Mouse (Mus musculus): Measurements from ENCODE around the gene Tamm41. TPM values are rescaled to one million over a fixed set of nuclear protein-coding genes. Genes with fewer than 3 reads are reported as not detected.
A peak's percentile ranks its signal among the peaks of the same experiment; 100 is the strongest.

Tamm41 gene
- total RNA-seq (2014; rRNA removed) (4.3 and 4.8 TPM in 2 replicates), polyA plus RNA-seq (2012; rRNA removed) (7.9 and 8.0 TPM in 2 replicates)

GRCm38 (mm10) chr6:115037103-115038094 lies at the start of gene Tamm41:
Tamm41 (minus strand) TSS chr6:115037876.
- TF ChIP-seq CTCF (IDR thresholded peaks at IDR 0.05; ENCODE audit: low read depth, low read length): peak; percentile 95
- TF ChIP-seq POLR2A (IDR thresholded peaks at IDR 0.05; ENCODE audit: extremely low read depth, insufficient read depth, low read length): peak; percentile 37; the same call in 1 of the 2 replicates
- 1% methylated on average over 57 of the region's 57 CpGs for WGBS
- 0 out of 2 replicates have a peak, but pooled peaks cover 3% of the 10 kb centered on the region for H3K36me3 ChIP-seq (ENCODE audit: control insufficient read depth, insufficient read depth, low read length)
- peak within 1 kb of the TSS; percentile 95 for H3K9ac ChIP-seq (ENCODE audit: low read depth, low read length)
- H3K4me1 ChIP-seq (ENCODE audit: control insufficient read depth, insufficient read depth, low read length): peaks cover 3% of the 10 kb centered on the region; the same call in 1 of the 2 replicates
- H3K27ac ChIP-seq (replicated peaks; ENCODE audit: insufficient read depth, low read depth, low read length): no peak within 1 kb of the TSS
- DNase-seq (ENCODE audit: extremely low read depth, low read depth, low spot score): peak; percentile 57
- H3K4me3 ChIP-seq (ENCODE audit: insufficient read depth, low read depth, low read length): peak within 1 kb of the TSS; percentile 96
- no peaks in the 10 kb centered on the region for H3K79me2 ChIP-seq (ENCODE audit: control insufficient read depth, insufficient read depth, low read length)
- no peaks in the 10 kb centered on the region for H3K27me3 ChIP-seq (ENCODE audit: control insufficient read depth, insufficient read depth, low read length)

- Histone ChIP-seq H3K27me3 (ENCODE audit: control insufficient read depth, insufficient read depth, low read length) (no peaks in the 10 kb centered on the region; the same call in 1 of the 2 replicates), H3K27ac (replicated peaks; ENCODE audit: insufficient read depth, low read depth, low read length) (no peak overlapping the region), H3K9ac (ENCODE audit: low read depth, low read length) (no peak overlapping the region), H3K79me2 (ENCODE audit: control insufficient read depth, insufficient read depth, low read length) (no peaks in the 10 kb centered on the region), H3K4me3 (ENCODE audit: insufficient read depth, low read depth, low read length) (no peak overlapping the region), H3K36me3 (ENCODE audit: control insufficient read depth, insufficient read depth, low read length) (no peaks in the 10 kb centered on the region), H3K4me1 (ENCODE audit: control insufficient read depth, insufficient read depth, low read length) (no peaks in the 10 kb centered on the region)
- no peak for DNase-seq (ENCODE audit: extremely low read depth, low read depth, low spot score)
- WGBS: 63% methylated on average over 9 of the region's 9 CpGs
- no peak for TF ChIP-seq POLR2A (IDR thresholded peaks at IDR 0.05; ENCODE audit: extremely low read depth, insufficient read depth, low read length)
- no peak for TF ChIP-seq CTCF (IDR thresholded peaks at IDR 0.05; ENCODE audit: low read depth, low read length)
These were observed 47.7 kb upstream of the Tamm41 start for GRCm38 (mm10) chr6:115085274-115085841.

GRCm38 (mm10) chr6:115076781-115077575 lies 39.3 kb upstream of the Tamm41 start:
- Histone ChIP-seq H3K4me1 (ENCODE audit: control insufficient read depth, insufficient read depth, low read length) (no peaks in the 10 kb centered on the region), H3K9ac (ENCODE audit: low read depth, low read length) (no peak overlapping the region), H3K79me2 (ENCODE audit: control insufficient read depth, insufficient read depth, low read length) (no peaks in the 10 kb centered on the region), H3K27ac (replicated peaks; ENCODE audit: insufficient read depth, low read depth, low read length) (no peak overlapping the region), H3K27me3 (ENCODE audit: control insufficient read depth, insufficient read depth, low read length) (no peaks in the 10 kb centered on the region; the same call in 1 of the 2 replicates), H3K4me3 (ENCODE audit: insufficient read depth, low read depth, low read length) (no peak overlapping the region), H3K36me3 (ENCODE audit: control insufficient read depth, insufficient read depth, low read length) (no peaks in the 10 kb centered on the region)
- TF ChIP-seq POLR2A (IDR thresholded peaks at IDR 0.05; ENCODE audit: extremely low read depth, insufficient read depth, low read length) (no peak), CTCF (IDR thresholded peaks at IDR 0.05; ENCODE audit: low read depth, low read length) (no peak)
- WGBS: 36% methylated on average over 9 of the region's 9 CpGs
- no peak for DNase-seq (ENCODE audit: extremely low read depth, low read depth, low spot score)

GRCm38 (mm10) chr6:115072024-115072423 lies 34.3 kb upstream of the Tamm41 start:
- Histone ChIP-seq H3K27me3 (ENCODE audit: control insufficient read depth, insufficient read depth, low read length) (no peaks in the 10 kb centered on the region), H3K36me3 (ENCODE audit: control insufficient read depth, insufficient read depth, low read length) (no peaks in the 10 kb centered on the region), H3K27ac (replicated peaks; ENCODE audit: insufficient read depth, low read depth, low read length) (no peak overlapping the region), H3K9ac (ENCODE audit: low read depth, low read length) (no peak overlapping the region), H3K4me1 (ENCODE audit: control insufficient read depth, insufficient read depth, low read length) (no peaks in the 10 kb centered on the region), H3K4me3 (ENCODE audit: insufficient read depth, low read depth, low read length) (no peak overlapping the region), H3K79me2 (ENCODE audit: control insufficient read depth, insufficient read depth, low read length) (no peaks in the 10 kb centered on the region)
- TF ChIP-seq POLR2A (IDR thresholded peaks at IDR 0.05; ENCODE audit: extremely low read depth, insufficient read depth, low read length): no peak
- no peak for TF ChIP-seq CTCF (IDR thresholded peaks at IDR 0.05; ENCODE audit: low read depth, low read length)
- no peak for DNase-seq (ENCODE audit: extremely low read depth, low read depth, low spot score)
- 67% methylated on average over 2 of the region's 2 CpGs for WGBS

- no peak overlapping the region for H3K9ac ChIP-seq (ENCODE audit: low read depth, low read length)
- H3K27me3 ChIP-seq (ENCODE audit: control insufficient read depth, insufficient read depth, low read length): no peaks in the 10 kb centered on the region
- TF ChIP-seq CTCF (IDR thresholded peaks at IDR 0.05; ENCODE audit: low read depth, low read length): peak; percentile 81
- TF ChIP-seq POLR2A (IDR thresholded peaks at IDR 0.05; ENCODE audit: extremely low read depth, insufficient read depth, low read length): no peak
- no peaks in the 10 kb centered on the region for H3K4me1 ChIP-seq (ENCODE audit: control insufficient read depth, insufficient read depth, low read length)
- DNase-seq (ENCODE audit: extremely low read depth, low read depth, low spot score): peak; percentile 8
- no peaks in the 10 kb centered on the region for H3K79me2 ChIP-seq (ENCODE audit: control insufficient read depth, insufficient read depth, low read length)
- WGBS: 49% methylated on average over 13 of the region's 13 CpGs
- no peaks in the 10 kb centered on the region for H3K36me3 ChIP-seq (ENCODE audit: control insufficient read depth, insufficient read depth, low read length)
- no peak overlapping the region for H3K4me3 ChIP-seq (ENCODE audit: insufficient read depth, low read depth, low read length)
- H3K27ac ChIP-seq (replicated peaks; ENCODE audit: insufficient read depth, low read depth, low read length): no peak overlapping the region
These were observed 27.9 kb upstream of the Tamm41 start for GRCm38 (mm10) chr6:115065411-115066241.
